Mouse (Mus musculus): ENCODE measurements around the gene Kif5c. TPM values are rescaled to one million over a fixed set of nuclear protein-coding genes. Genes with fewer than 3 reads are reported as not detected.

The Kif5c gene
- polyA plus RNA-seq, 1 experiment from 2014 or later, result 1.0 TPM

DNA sequence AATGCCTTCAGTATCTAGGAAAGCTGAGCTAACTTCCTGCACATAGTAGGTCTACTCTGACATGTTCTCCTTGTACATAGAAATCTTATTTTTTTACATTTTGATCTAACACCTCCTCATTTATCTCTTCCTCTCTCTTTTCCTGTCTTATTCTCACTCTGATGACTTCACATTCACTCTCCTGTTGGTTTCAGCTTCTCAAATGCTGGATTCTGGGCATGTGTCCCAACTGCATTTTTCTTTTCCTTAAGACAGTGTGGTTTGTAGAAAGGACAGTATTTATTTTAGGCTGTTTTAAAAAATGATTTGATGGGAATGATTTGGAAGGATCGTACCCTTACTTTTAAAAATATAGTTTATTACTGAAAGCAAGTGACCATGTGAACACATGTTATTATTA, 203.2 kb downstream of the Kif5c start:
- Histone ChIP-seq H3K36me3 (ENCODE audit: insufficient read depth) (no peaks in the 10 kb centered on the region), H3K4me1 (ENCODE audit: insufficient read depth) (no peaks in the 10 kb centered on the region), H3K27me3 (ENCODE audit: insufficient read depth, low read length) (no peaks in the 10 kb centered on the region), H3K4me2 (no peak overlapping the region), H3K4me3 (ENCODE audit: low read depth, low read length) (no peak overlapping the region), H3K9me3 (ENCODE audit: low read depth, low read length) (no peaks in the 10 kb centered on the region), H3K9ac (no peak overlapping the region), H3K27ac (ENCODE audit: low read depth) (no peak overlapping the region)
- peak; percentile 61 for DNase-seq
- no peak for TF ChIP-seq CTCF (IDR thresholded peaks at IDR 0.05; ENCODE audit: low read depth)
- ATAC-seq (ENCODE audit: insufficient read depth), result no peak
- 43% methylated on average over 1 of the region's 1 CpGs for WGBS

Other genes with a start within 250 kb of the Kif5c start
- gene Epc2, start 167.8 kb upstream of the Kif5c start, polyA plus RNA-seq (2014; fragmentation: Nextera tagmentation; extraction: Ambion mirVana), result 8.2 and 9.9 TPM in 2 replicates
- 1.2 and 2.0 TPM in 2 replicates for gene Lypd6b, start 168.4 kb downstream of the Kif5c start, polyA plus RNA-seq (2014; fragmentation: Nextera tagmentation; extraction: Ambion mirVana)